Mouse (Mus musculus) ES-E14 (cell line): Measurements from ENCODE around the gene Pgam5. TPM values are rescaled to one million over a fixed set of nuclear protein-coding genes. Genes with fewer than 3 reads are reported as not detected.

Source experiments
- DNase-seq: peaks from one replicate; pipeline ENCODE4 v3.0.0-alpha.2; 2013; ENCODE audit warnings: low read depth, low spot score
- H3K27ac ChIP-seq: 2 replicates; pipeline ENCODE4 v1.5.1; 2012; ENCODE audit warnings: low read depth, mild to moderate bottlenecking, low read length, moderate library complexity, mixed read lengths; ENCODE audit not compliant: poor library complexity, insufficient read depth, severe bottlenecking
- H3K36me3 ChIP-seq: 2 replicates; pipeline ENCODE4 v1.6.1; 2012; ENCODE audit warnings: mild to moderate bottlenecking, low read length, moderate library complexity, mixed read lengths; ENCODE audit not compliant: control insufficient read depth, poor library complexity, insufficient read depth, severe bottlenecking
- H3K4me1 ChIP-seq, 2 experiments: fragments of 150-350 bp in 1 of 2; sonication (generic) in 1 of 2; 2 replicates each; pipeline ENCODE4 v1.6.1; 2012; ENCODE audit warnings: low read length in 2 of 2, mild to moderate bottlenecking in 1 of 2, mixed read lengths in 1 of 2; ENCODE audit not compliant: control insufficient read depth in 2 of 2, insufficient read depth in 2 of 2, poor library complexity in 1 of 2
- H3K4me3 ChIP-seq, 2 experiments: fragments of 150-350 bp in 1 of 2; sonication (generic) in 1 of 2; 2 replicates each; pipeline ENCODE4 v1.5.1; 2012; ENCODE audit warnings: low read length in 2 of 2, low read depth in 1 of 2, mild to moderate bottlenecking in 1 of 2, mixed read lengths in 1 of 2; ENCODE audit not compliant: insufficient read depth in 1 of 2, poor library complexity in 1 of 2, severe bottlenecking in 1 of 2
- H3K9ac ChIP-seq: 2 replicates; pipeline ENCODE4 v1.6.1; 2012; ENCODE audit warnings: low read depth, mild to moderate bottlenecking, low read length, mixed read lengths; ENCODE audit not compliant: poor library complexity, insufficient read depth, severe bottlenecking
- H3K9me3 ChIP-seq: fragments of 150-350 bp; sonication (generic); 2 replicates; pipeline ENCODE4 v1.6.1; 2012; ENCODE audit warnings: low read depth, mild to moderate bottlenecking, low read length; ENCODE audit not compliant: control insufficient read depth, insufficient read depth
- CHD2 ChIP-seq: IDR thresholded peaks from 2 replicates; pipeline ENCODE4 v1.6.1; 2014; ENCODE audit warnings: mild to moderate bottlenecking, low read depth, low read length, inconsistent platforms
- HCFC1 ChIP-seq: IDR thresholded peaks from 2 replicates; pipeline ENCODE4 v1.6.1; 2012; ENCODE audit warnings: low read length, inconsistent platforms, borderline replicate concordance; ENCODE audit not compliant: insufficient read depth
- MAFK ChIP-seq: IDR thresholded peaks from 2 replicates; pipeline ENCODE4 v1.6.1; 2014; ENCODE audit warnings: mild to moderate bottlenecking, low read depth, low read length, inconsistent platforms; ENCODE audit not compliant: insufficient read depth
- ZC3H11A ChIP-seq: IDR thresholded peaks from 2 replicates; pipeline ENCODE4 v1.6.1; 2012; ENCODE audit warnings: low read depth, mild to moderate bottlenecking, inconsistent platforms, low read length, borderline replicate concordance
- ZNF384 ChIP-seq: IDR thresholded peaks from 2 replicates; pipeline ENCODE4 v1.6.1; 2012; ENCODE audit warnings: low read depth, low read length, inconsistent platforms
- in situ Hi-C, 2 experiments: fragments of 600-800 bp; cut with MboI; formaldehyde crosslinking; loops; one replicate each; pipeline ENCODE4 v1.15.1; 2025; ENCODE audit warnings: low sequenced_read_pairs in 2 of 2, inconsistent platforms in 1 of 2; ENCODE audit not compliant: unreplicated experiment in 2 of 2
- total RNA-seq: library from RNA; depleted of rRNA; stranded (reverse); fragments of 300-350 nt; gene quantifications from 2 replicates; pipeline ENCODE4 v1.2.3, GENCODE M21; 2012

The Pgam5 gene
- total RNA-seq, 1 experiment: 65.6 TPM

DNA sequence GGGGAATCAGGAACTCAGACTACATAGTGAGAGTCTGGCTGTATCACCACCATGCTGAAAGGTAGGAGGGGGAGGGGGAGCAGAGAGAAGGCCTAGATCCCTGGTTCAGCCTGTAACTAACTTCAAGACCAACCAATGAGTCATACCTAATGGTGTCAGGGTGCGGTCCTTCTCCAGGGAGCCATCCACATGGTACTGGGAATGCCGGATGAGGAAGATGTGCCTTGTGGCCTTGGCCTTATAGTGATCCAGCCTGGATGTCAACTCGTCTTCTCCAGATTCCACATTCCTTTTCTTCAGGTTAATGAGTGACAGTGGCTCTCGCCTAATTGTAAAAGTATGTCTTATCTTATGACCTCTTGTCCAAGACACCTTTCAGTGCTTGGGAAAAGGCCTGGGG, 2.8 kb downstream of the Pgam5 start:
- DNase-seq: no peak
- Histone ChIP-seq H3K4me1 (peaks cover 2 to 5% of the 10 kb centered on the region in 2 experiments; a peak in 3 of 4 replicates), H3K27ac (no peak overlapping the region), H3K9me3 (no peaks in the 10 kb centered on the region), H3K9ac (no peak overlapping the region), H3K4me3 (no peak overlapping the region), H3K36me3 (peaks cover 23% of the 10 kb centered on the region)
- in situ Hi-C loops: no loop called here
- TF ChIP-seq CHD2 (no peak), ZNF384 (no peak), ZC3H11A (no peak), HCFC1 (no peak), MAFK (no peak)

- no peak for DNase-seq
- Histone ChIP-seq H3K27ac (no peak overlapping the region), H3K36me3 (peaks cover 16% of the 10 kb centered on the region), H3K4me3 (no peak overlapping the region), H3K9me3 (no peaks in the 10 kb centered on the region), H3K4me1 (no peaks in the 10 kb centered on the region), H3K9ac (no peak overlapping the region)
- TF ChIP-seq ZNF384 (no peak), ZC3H11A (no peak), CHD2 (no peak), MAFK (no peak), HCFC1 (no peak)
- in situ Hi-C loops: no loop called here
Measured at GRCm38 (mm10) chr5:110244091-110244490, 25.6 kb downstream of the Pgam5 start.

- H3K27ac ChIP-seq: no peak overlapping the region
- H3K4me1 ChIP-seq: 0 out of 4 replicates have a peak, but pooled peaks cover 0 to 2% of the 10 kb centered on the region in 2 experiments
- H3K36me3 ChIP-seq: peaks cover 7% of the 10 kb centered on the region
- H3K9me3 ChIP-seq: no peaks in the 10 kb centered on the region
- in situ Hi-C loops: no loop called here
- H3K9ac ChIP-seq: no peak overlapping the region
- TF ChIP-seq ZC3H11A (no peak), ZNF384 (no peak), CHD2 (no peak), MAFK (no peak), HCFC1 (no peak)
- no peak overlapping the region for H3K4me3 ChIP-seq
- DNase-seq: no peak
Measured at GRCm38 (mm10) chr5:110232346-110232745, 37.4 kb downstream of the Pgam5 start.

- no peak for DNase-seq
- in situ Hi-C loops: no loop called here
- H3K4me3 ChIP-seq: peak overlapping the region; percentile 81 to 97
- no peak overlapping the region; the same call in 1 of the 2 replicates for H3K9ac ChIP-seq
- H3K27ac ChIP-seq: no peak overlapping the region
- peaks cover 7% of the 10 kb centered on the region for H3K36me3 ChIP-seq
- TF ChIP-seq CHD2: no peak
- no peak for TF ChIP-seq ZNF384
- TF ChIP-seq MAFK: no peak
- no peaks in the 10 kb centered on the region for H3K9me3 ChIP-seq
- H3K4me1 ChIP-seq: 0 out of 4 replicates have a peak, but pooled peaks cover 0 to 2% of the 10 kb centered on the region in 2 experiments
Measured at GRCm38 (mm10) chr5:110231638-110232037, 38.1 kb downstream of the Pgam5 start.

DNA sequence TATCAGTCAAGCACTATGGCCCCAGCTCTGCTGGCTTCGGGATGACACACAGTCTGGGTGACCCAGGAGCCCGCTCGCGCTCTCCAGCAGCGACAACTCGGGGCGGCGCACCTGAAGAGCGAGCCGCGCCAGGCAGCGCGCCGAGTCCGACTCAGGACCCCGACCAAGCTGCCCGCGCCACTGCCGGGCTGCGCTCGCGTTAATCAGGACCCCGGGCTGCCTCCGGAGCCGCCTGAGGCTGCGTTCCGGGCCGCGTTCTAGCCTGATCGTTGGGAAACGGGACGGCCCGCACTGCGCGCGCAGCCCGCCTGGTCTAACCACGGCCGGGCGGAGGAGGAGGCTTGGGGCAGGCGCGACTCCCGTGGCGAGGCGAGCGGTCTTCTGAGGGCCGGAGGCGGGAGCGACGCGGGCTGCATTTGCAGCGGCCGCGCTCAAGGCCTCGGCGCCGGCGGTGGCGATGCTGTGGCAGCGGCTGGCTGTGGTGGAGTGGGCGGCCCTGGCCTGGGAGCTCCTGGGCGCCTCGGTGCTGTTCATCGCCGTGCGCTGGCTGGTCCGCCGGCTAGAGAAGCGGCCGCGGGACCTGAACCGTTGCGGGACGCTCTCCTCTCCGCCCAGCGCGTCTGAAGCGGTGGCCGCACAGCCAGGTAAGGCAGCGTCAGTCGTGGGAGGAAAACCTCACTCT, 38.8 kb downstream of the Pgam5 start, which contains the start of gene Ankle2:
Gene Ankle2, plus strand, starts transcription at position 225 of the 682 bp plus-strand sequence.
- no peaks in the 10 kb centered on the region for H3K9me3 ChIP-seq
- H3K4me1 ChIP-seq: 0 out of 4 replicates have a peak, but pooled peaks cover 0 to 2% of the 10 kb centered on the region in 2 experiments
- H3K4me3 ChIP-seq: peak within 1 kb of the TSS; percentile 81 to 97
- H3K36me3 ChIP-seq: peaks cover 5% of the 10 kb centered on the region
- H3K27ac ChIP-seq: peak within 1 kb of the TSS; percentile 75
- peak; percentile 90 for DNase-seq
- in situ Hi-C loops: no loop called here
- TF ChIP-seq CHD2: no peak
- TF ChIP-seq HCFC1: peak; percentile 89
- no peak for TF ChIP-seq MAFK
- TF ChIP-seq ZNF384: no peak
- no peak for TF ChIP-seq ZC3H11A
- peak within 1 kb of the TSS; percentile 98 for H3K9ac ChIP-seq
